Mouse (Mus musculus) lung, adult 2 months (tissue): ENCODE measurements around the gene Smim24.

Experiments used
- CTCF ChIP-seq: fragments of 200-500 bp; IDR thresholded peaks from 2 replicates; pipeline ENCODE4 v1.5.1; 2011; ENCODE audit warnings: mild to moderate bottlenecking, low read length, control low read depth; ENCODE audit not compliant: insufficient read depth
- POLR2A ChIP-seq: fragments of 200-500 bp; IDR thresholded peaks from 2 replicates; pipeline ENCODE4 v1.6.1; 2011; ENCODE audit warnings: low read depth, mild to moderate bottlenecking, control low read depth, low read length, borderline replicate concordance; ENCODE audit errors: extremely low read depth

- TF ChIP-seq CTCF (no peak), POLR2A (no peak)
Measured at GRCm38 (mm10) chr10:81351678-81352291, 41.1 kb upstream of the Smim24 start.
